Mouse (Mus musculus) forebrain, embryonic 11.5 days (tissue): ENCODE measurements around the gene Nmral1. TPM values are rescaled to one million over a fixed set of nuclear protein-coding genes. Genes with fewer than 3 reads are reported as not detected.

Source experiments
- ATAC-seq: fragments of 200-750 bp; cut with Nextera tagmentation; replicated peaks from 2 replicates; pipeline ENCODE4 v1.8.0; 2017; ENCODE audit warnings: moderate TSS enrichment; ENCODE audit not compliant: low FRiP score
- DNase-seq: peaks from one replicate; pipeline ENCODE4 v3.0.0-alpha.2; 2017; ENCODE audit warnings: low spot score
- H3K27ac ChIP-seq: fragments of 300-500 bp; sonication (generic); 2 replicates; pipeline ENCODE4 v1.5.1; 2014; ENCODE audit warnings: low read depth, low read length
- H3K27me3 ChIP-seq: fragments of 300-500 bp; sonication (generic); 2 replicates; pipeline ENCODE4 v1.6.1; 2014; ENCODE audit warnings: mild to moderate bottlenecking, low read length, mixed read lengths; ENCODE audit not compliant: control insufficient read depth, insufficient read depth
- H3K36me3 ChIP-seq: fragments of 300-500 bp; sonication (generic); 2 replicates; pipeline ENCODE4 v1.6.1; 2014; ENCODE audit warnings: mild to moderate bottlenecking, low read length, moderate library complexity, mixed read lengths; ENCODE audit not compliant: control insufficient read depth, insufficient read depth
- H3K4me1 ChIP-seq: fragments of 300-500 bp; sonication (generic); replicated peaks from 2 replicates; pipeline ENCODE4 v1.6.1; 2014; ENCODE audit warnings: low read length, mixed read lengths; ENCODE audit not compliant: control insufficient read depth, insufficient read depth
- H3K4me2 ChIP-seq: fragments of 300-500 bp; sonication (generic); 2 replicates; pipeline ENCODE4 v1.6.1; 2014; ENCODE audit warnings: low read depth, mild to moderate bottlenecking, low read length, moderate library complexity, mixed read lengths; ENCODE audit not compliant: severe bottlenecking
- H3K4me3 ChIP-seq: fragments of 300-500 bp; sonication (generic); 2 replicates; pipeline ENCODE4 v1.5.1; 2014; ENCODE audit warnings: low read depth, low read length
- H3K9ac ChIP-seq: fragments of 300-500 bp; sonication (generic); 2 replicates; pipeline ENCODE4 v1.6.1; 2014; ENCODE audit warnings: low read length
- H3K9me3 ChIP-seq: fragments of 300-500 bp; sonication (generic); 2 replicates; pipeline ENCODE4 v1.6.1; 2016; ENCODE audit warnings: low read length, mixed read lengths; ENCODE audit not compliant: control insufficient read depth
- WGBS: fragments of 180-500 bp; shearing (Covaris S2); extraction: QIAGEN DNeasy Blood & Tissue Kit; methylation state at CpG from one replicate; pipeline ENCODE4 v1.1.7; 2014; 5-methylcytosine and 5-hydroxymethylcytosine counted together
- polyA plus RNA-seq: library from polyadenylated mRNA; unstranded; fragments of >200 nt; fragmentation: Nextera tagmentation; extraction: Ambion mirVana; gene quantifications from 2 replicates; pipeline ENCODE4 v1.2.1, GENCODE M21; 2014

The Nmral1 gene
- polyA plus RNA-seq, 1 experiment from 2014 or later, result 212 TPM

- no peaks in the 10 kb centered on the region; the same call in 1 of the 2 replicates for H3K4me1 ChIP-seq
- peak within 1 kb of the TSS; percentile 81 for H3K9ac ChIP-seq
- no peaks in the 10 kb centered on the region for H3K27me3 ChIP-seq
- DNase-seq (peak; percentile 96), ATAC-seq (peak; percentile 96)
- H3K36me3 ChIP-seq, result no peaks in the 10 kb centered on the region
- no peaks in the 10 kb centered on the region for H3K9me3 ChIP-seq
- 6% methylated on average over 35 of the region's 35 CpGs for WGBS
- peak within 1 kb of the TSS; percentile 18; the same call in 1 of the 2 replicates for H3K27ac ChIP-seq
- H3K4me3 ChIP-seq, result peak within 1 kb of the TSS; percentile 72
- H3K4me2 ChIP-seq, result peak within 1 kb of the TSS; percentile 87
Measured at GRCm38 (mm10) chr16:4725780-4726527, 6.8 kb upstream of the Nmral1 start, which contains the start of gene Hmox2. Gene Hmox2, plus strand, starts transcription at chr16:4726361.

DNA sequence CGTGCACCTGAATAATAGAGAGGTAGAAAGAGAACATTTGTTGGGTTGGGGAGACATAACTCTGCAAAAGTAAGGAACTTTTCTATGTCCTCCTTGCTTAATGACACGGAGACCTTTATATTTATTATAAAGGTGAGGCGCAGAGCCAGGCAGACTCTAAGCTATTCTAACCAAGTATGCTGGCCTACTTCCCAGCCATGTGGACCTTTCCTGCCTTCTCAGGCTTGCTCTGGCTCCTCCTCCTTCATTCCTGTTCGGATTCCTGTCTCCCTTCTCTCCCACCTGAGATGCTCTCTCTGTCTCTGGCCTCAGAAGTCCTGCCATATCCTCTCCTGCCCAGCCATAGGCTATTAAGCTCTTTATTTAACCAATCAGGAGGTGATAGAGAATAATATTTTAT is 6.1 kb upstream of the Nmral1 start:
- Histone ChIP-seq H3K4me1 (no peaks in the 10 kb centered on the region; the same call in 1 of the 2 replicates), H3K27me3 (no peaks in the 10 kb centered on the region), H3K4me2 (no peak overlapping the region), H3K36me3 (no peaks in the 10 kb centered on the region), H3K9me3 (no peaks in the 10 kb centered on the region), H3K9ac (no peak overlapping the region), H3K27ac (no peak overlapping the region), H3K4me3 (no peak overlapping the region)
- DNase-seq, result no peak
- WGBS, result 75% methylated on average over 4 of the region's 4 CpGs
- ATAC-seq, result no peak

DNA sequence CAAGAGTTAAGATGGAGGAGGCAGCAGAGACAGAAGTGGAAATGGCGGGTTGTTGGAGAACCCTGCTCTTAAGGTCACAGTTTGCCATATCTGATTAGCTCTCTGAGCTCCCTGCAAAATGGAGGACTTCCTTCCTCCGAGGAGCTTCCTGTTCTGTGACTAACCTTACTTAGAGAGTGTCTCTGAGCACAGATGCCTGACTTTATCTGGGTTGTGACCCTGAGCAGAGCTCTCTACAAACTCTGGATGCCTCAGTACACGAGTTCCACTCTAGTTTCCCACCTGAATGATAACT is 3.7 kb upstream of the Nmral1 start:
- WGBS, result 71% methylated on average over 3 of the region's 3 CpGs
- no peaks in the 10 kb centered on the region; the same call in 1 of the 2 replicates for H3K4me1 ChIP-seq
- H3K4me2 ChIP-seq, result no peak overlapping the region
- H3K9ac ChIP-seq, result no peak overlapping the region
- no peaks in the 10 kb centered on the region for H3K9me3 ChIP-seq
- H3K27me3 ChIP-seq, result no peaks in the 10 kb centered on the region
- no peak overlapping the region for H3K4me3 ChIP-seq
- H3K27ac ChIP-seq, result no peak overlapping the region
- no peaks in the 10 kb centered on the region for H3K36me3 ChIP-seq
- DNase-seq (no peak), ATAC-seq (no peak)

GRCm38 (mm10) chr16:4722128-4722914 is 3.2 kb upstream of the Nmral1 start:
- Histone ChIP-seq H3K4me3 (no peak overlapping the region), H3K27ac (no peak overlapping the region), H3K4me2 (no peak overlapping the region), H3K9ac (no peak overlapping the region), H3K27me3 (no peaks in the 10 kb centered on the region), H3K4me1 (no peaks in the 10 kb centered on the region; the same call in 1 of the 2 replicates), H3K36me3 (no peaks in the 10 kb centered on the region), H3K9me3 (no peaks in the 10 kb centered on the region)
- ATAC-seq, result no peak
- WGBS, result 79% methylated on average over 7 of the region's 7 CpGs
- no peak for DNase-seq

DNA sequence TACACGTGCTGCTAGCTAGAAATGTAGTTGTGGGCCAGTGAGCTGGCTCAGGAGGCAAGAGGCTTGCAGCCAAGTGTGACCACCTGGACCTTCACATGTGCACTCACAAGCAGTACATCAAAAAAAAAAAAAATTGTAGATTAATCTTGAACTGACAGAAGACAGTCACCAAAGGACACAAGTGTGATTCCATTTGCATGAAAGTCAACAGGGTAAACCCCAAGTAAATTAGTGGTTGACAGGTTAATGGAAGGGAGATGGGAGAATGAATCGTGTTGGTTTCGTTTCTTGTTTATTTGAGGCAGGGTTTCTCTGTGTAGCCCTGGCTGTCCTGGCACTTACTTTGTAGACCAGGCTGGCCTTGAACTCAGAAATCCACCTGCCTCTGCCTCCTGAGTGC is 1.3 kb downstream of the Nmral1 start:
- ATAC-seq (no peak), DNase-seq (no peak)
- H3K4me1 ChIP-seq, result no peaks in the 10 kb centered on the region; the same call in 1 of the 2 replicates
- peak overlapping the region; percentile 51 for H3K4me3 ChIP-seq
- peak overlapping the region; percentile 60 for H3K4me2 ChIP-seq
- H3K9ac ChIP-seq, result peak overlapping the region; percentile 85
- H3K36me3 ChIP-seq, result peaks cover 15% of the 10 kb centered on the region; the same call in 1 of the 2 replicates
- H3K9me3 ChIP-seq, result no peaks in the 10 kb centered on the region
- no peak overlapping the region for H3K27ac ChIP-seq
- no peaks in the 10 kb centered on the region for H3K27me3 ChIP-seq
- 77% methylated on average over 3 of the region's 3 CpGs for WGBS

DNA sequence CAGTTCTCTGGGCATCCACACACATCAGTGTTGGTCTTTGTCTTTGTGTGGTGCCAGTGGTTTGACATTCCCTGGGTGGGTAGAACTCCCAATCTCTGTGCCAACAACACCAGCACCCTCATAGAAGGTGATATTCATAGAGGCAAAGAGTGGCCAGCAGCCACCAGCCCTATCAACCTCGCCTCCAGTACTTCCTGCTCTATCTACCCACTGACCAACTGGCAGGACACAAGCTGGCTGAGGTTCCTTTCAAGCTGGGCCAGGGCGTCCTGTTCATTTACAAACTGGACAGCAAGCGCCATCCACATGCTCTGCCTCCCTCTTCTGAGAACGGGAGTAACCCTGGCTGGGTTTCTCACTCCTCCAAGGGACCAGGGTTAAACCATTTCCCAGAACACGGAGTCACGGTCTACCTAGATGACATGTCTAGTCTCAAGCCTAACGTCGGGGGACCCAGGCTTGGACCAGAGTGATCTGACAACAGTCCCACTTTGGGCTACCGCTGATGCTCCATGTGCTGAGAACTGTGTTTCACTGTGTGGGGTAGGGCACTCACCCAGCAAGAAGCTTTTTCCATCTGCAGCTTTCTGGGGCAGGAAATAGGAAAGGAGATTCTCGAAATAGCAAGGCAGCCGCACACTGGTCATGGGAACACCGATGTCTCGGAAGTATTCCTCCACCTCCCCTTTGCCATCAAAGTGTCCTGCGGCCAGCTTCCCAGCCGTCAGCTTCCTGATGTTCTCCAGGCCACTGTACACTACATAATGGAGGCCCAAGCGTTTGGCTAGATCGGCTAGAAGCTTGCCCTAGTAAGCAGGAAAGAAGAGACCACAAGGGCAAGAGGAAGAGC is 5.1 kb downstream of the Nmral1 start:
- WGBS, result 93% methylated on average over 17 of the region's 17 CpGs
- H3K27ac ChIP-seq, result no peak overlapping the region
- H3K9ac ChIP-seq, result no peak overlapping the region
- DNase-seq (peak; percentile 43), ATAC-seq (no peak)
- H3K9me3 ChIP-seq, result no peaks in the 10 kb centered on the region
- no peak overlapping the region for H3K4me3 ChIP-seq
- H3K4me2 ChIP-seq, result no peak overlapping the region
- H3K4me1 ChIP-seq, result no peaks in the 10 kb centered on the region
- no peaks in the 10 kb centered on the region for H3K27me3 ChIP-seq
- peaks cover 20% of the 10 kb centered on the region; the same call in 1 of the 2 replicates for H3K36me3 ChIP-seq

GRCm38 (mm10) chr16:4711173-4711572 is 8.0 kb downstream of the Nmral1 start:
- no peaks in the 10 kb centered on the region for H3K9me3 ChIP-seq

GRCm38 (mm10) chr16:4705541-4705940 is 13.6 kb downstream of the Nmral1 start:
- no peak overlapping the region for H3K9ac ChIP-seq
- WGBS, result 79% methylated on average over 4 of the region's 4 CpGs
- no peaks in the 10 kb centered on the region for H3K4me1 ChIP-seq
- H3K27me3 ChIP-seq, result no peaks in the 10 kb centered on the region
- no peak overlapping the region for H3K27ac ChIP-seq
- H3K36me3 ChIP-seq, result peaks cover 12% of the 10 kb centered on the region; the same call in 1 of the 2 replicates
- ATAC-seq (no peak), DNase-seq (no peak)
- H3K9me3 ChIP-seq, result no peaks in the 10 kb centered on the region
- H3K4me2 ChIP-seq, result no peak overlapping the region
- H3K4me3 ChIP-seq, result no peak overlapping the region

More at GRCm38 (mm10) chr16:4711173-4711572, 8.0 kb downstream of the Nmral1 start:
- no peak for DNase-seq
- no peak overlapping the region for H3K9ac ChIP-seq
- WGBS, result 97% methylated on average over 4 of the region's 4 CpGs
- no peak overlapping the region for H3K27ac ChIP-seq
- H3K4me1 ChIP-seq, result no peaks in the 10 kb centered on the region
- H3K4me3 ChIP-seq, result no peak overlapping the region
- peaks cover 20% of the 10 kb centered on the region; the same call in 1 of the 2 replicates for H3K36me3 ChIP-seq
- no peak overlapping the region for H3K4me2 ChIP-seq
- H3K27me3 ChIP-seq, result no peaks in the 10 kb centered on the region
- no peak for ATAC-seq
